Mouse (Mus musculus) frontal cortex, postnatal 25 days (tissue): ENCODE measurements at regions not wholly inside any gene's neighbourhood (a gene's known extent, or its start where the extent isn't known, plus 50 kb on each side); places are given as distances from the start of the nearest gene placed in this dataset.

Source experiments
- DNase-seq, 2 experiments: peaks; one replicate each; pipeline ENCODE4 v3.0.0; 2022; ENCODE audit warnings: low spot score in 2 of 2

DNA sequence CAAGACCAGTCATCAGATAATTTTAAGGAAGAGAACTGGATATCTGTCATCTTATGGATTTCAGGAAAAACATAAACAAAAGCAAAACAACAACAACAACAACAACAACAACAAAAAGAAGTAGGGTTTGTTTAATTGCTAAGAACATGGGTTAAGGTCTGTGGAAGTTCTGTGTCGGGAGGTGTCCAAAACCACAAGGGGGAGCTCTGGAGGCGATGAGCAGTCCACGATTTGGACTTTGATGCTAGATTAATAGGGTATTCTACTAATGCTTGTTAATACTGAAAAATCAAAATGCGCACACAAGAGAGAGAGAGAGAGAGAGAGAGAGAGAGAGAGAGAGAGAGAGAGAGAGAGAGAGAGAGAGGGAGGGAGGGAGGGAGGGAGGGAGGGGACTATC is 692.0 kb upstream of the Car10 start:
- peak in 1 of 2 experiments; percentile 4 for DNase-seq

DNA sequence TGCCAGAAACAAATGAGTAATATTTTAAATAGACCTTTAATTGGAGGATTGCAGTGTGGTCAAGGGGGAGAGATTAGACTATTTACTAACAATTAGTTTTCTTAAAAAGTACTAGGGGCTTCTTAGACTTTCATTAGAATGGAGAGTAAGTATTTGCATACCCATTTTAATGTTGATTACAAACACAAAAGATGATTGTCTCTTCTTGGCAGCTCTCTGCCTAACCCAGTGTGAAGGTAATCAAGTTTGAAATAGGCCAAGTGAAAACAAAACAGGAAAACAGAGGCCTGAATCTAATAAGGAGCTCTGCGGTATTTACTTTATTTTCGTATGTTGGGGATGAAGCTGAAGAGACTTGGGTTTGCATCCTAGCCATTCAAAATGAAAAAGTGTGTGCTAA is 646.5 kb upstream of the Car10 start:
- no peak for DNase-seq

DNA sequence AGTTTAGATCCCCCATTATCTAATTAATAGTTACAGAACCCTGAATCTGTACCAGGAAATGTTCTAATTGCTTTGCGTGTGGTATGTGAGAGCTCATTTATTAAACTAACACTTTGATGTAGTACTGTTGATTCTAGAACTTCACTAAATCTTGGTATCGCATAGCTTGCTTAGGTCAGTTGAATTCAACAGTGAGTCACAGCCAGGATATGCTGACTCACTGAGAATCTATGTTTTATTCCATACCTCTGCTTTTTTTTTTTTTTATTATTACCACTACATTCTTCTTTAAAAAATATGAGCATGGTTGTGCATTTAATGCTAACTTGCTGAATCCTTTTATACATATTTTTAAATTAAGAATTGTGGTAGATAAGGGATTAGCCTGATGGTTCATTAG is 602.5 kb upstream of the Car10 start:
- no peak for DNase-seq
